Mouse (Mus musculus) liver, embryonic 11.5 days (tissue): ENCODE measurements around the gene Olfr270. TPM values are rescaled to one million over a fixed set of nuclear protein-coding genes. Genes with fewer than 3 reads are reported as not detected.

Experiments used
- ATAC-seq: fragments of 200-750 bp; cut with Nextera tagmentation; replicated peaks from 2 replicates; pipeline ENCODE4 v1.8.0; 2017; ENCODE audit warnings: moderate number of reproducible peaks, mild to moderate bottlenecking, moderate TSS enrichment, moderate library complexity; ENCODE audit not compliant: low FRiP score
- DNase-seq: peaks from one replicate; pipeline ENCODE4 v3.0.0-alpha.2; 2017; ENCODE audit warnings: low spot score
- H3K27ac ChIP-seq: fragments of 300-500 bp; sonication (generic); 2 replicates; pipeline ENCODE4 v1.5.1; 2014; ENCODE audit warnings: mild to moderate bottlenecking, low read depth, low read length, control low read depth
- H3K27me3 ChIP-seq: fragments of 300-500 bp; sonication (generic); replicated peaks from 2 replicates; pipeline ENCODE4 v1.6.1; 2014; ENCODE audit warnings: low read length, mixed read lengths; ENCODE audit not compliant: control insufficient read depth, insufficient read depth
- H3K36me3 ChIP-seq: fragments of 300-500 bp; sonication (generic); 2 replicates; pipeline ENCODE4 v1.6.1; 2014; ENCODE audit warnings: mild to moderate bottlenecking, low read length, moderate library complexity, mixed read lengths; ENCODE audit not compliant: control insufficient read depth, insufficient read depth
- H3K4me1 ChIP-seq: fragments of 300-500 bp; sonication (generic); replicated peaks from 2 replicates; pipeline ENCODE4 v1.6.1; 2014; ENCODE audit warnings: low read length, mixed read lengths; ENCODE audit not compliant: control insufficient read depth, insufficient read depth
- H3K4me2 ChIP-seq: fragments of 300-500 bp; sonication (generic); 2 replicates; pipeline ENCODE4 v1.6.1; 2014; ENCODE audit warnings: mild to moderate bottlenecking, control low read depth, moderate library complexity
- H3K4me3 ChIP-seq: fragments of 300-500 bp; sonication (generic); 2 replicates; pipeline ENCODE4 v1.5.1; 2014; ENCODE audit warnings: low read depth, low read length, control low read depth
- H3K9ac ChIP-seq: fragments of 300-500 bp; sonication (generic); 2 replicates; pipeline ENCODE4 v1.6.1; 2014; ENCODE audit warnings: low read depth, low read length, control low read depth
- H3K9me3 ChIP-seq: fragments of 300-500 bp; sonication (generic); 2 replicates; pipeline ENCODE4 v1.6.1; 2016; ENCODE audit warnings: low read length, inconsistent platforms, mixed read lengths; ENCODE audit not compliant: control insufficient read depth
- WGBS: fragments of 180-500 bp; shearing (Covaris S2); extraction: QIAGEN DNeasy Blood & Tissue Kit; methylation state at CpG from one replicate; pipeline ENCODE4 v1.1.7; 2014; 5-methylcytosine and 5-hydroxymethylcytosine counted together
- polyA plus RNA-seq: library from polyadenylated mRNA; unstranded; fragments of >200 nt; fragmentation: Nextera tagmentation; extraction: Ambion mirVana; gene quantifications from 2 replicates; pipeline ENCODE4 v1.2.1, GENCODE M21; 2014

Olfr270 gene
- polyA plus RNA-seq, 1 experiment from 2014 or later: not detected

- no peaks in the 10 kb centered on the region for H3K4me1 ChIP-seq
- no peak overlapping the region for H3K27ac ChIP-seq
- no peak for ATAC-seq
- no peak for DNase-seq
- H3K9ac ChIP-seq: no peak overlapping the region
- H3K4me2 ChIP-seq: no peak overlapping the region
- no peaks in the 10 kb centered on the region for H3K36me3 ChIP-seq
- H3K4me3 ChIP-seq: no peak overlapping the region
- WGBS: 78% methylated on average over 2 of the region's 2 CpGs
- H3K9me3 ChIP-seq: no peaks in the 10 kb centered on the region
- no peaks in the 10 kb centered on the region for H3K27me3 ChIP-seq
These were observed 21.9 kb downstream of the Olfr270 start for GRCm38 (mm10) chr4:52986266-52986665.

GRCm38 (mm10) chr4:52989248-52989647 is 24.9 kb downstream of the Olfr270 start, which contains the start of gene Nipsnap3a:
Gene Nipsnap3a, plus strand, starts transcription at chr4:52989272.
- H3K36me3 ChIP-seq: no peaks in the 10 kb centered on the region
- no peak within 1 kb of the TSS for H3K4me3 ChIP-seq
- no peaks in the 10 kb centered on the region for H3K27me3 ChIP-seq
- H3K4me1 ChIP-seq: no peaks in the 10 kb centered on the region
- DNase-seq: no peak
- no peak within 1 kb of the TSS for H3K9ac ChIP-seq
- WGBS: 30% methylated on average over 12 of the region's 12 CpGs
- no peak within 1 kb of the TSS for H3K27ac ChIP-seq
- peak within 1 kb of the TSS; percentile 46 for H3K4me2 ChIP-seq
- H3K9me3 ChIP-seq: no peaks in the 10 kb centered on the region
- ATAC-seq: no peak

DNA sequence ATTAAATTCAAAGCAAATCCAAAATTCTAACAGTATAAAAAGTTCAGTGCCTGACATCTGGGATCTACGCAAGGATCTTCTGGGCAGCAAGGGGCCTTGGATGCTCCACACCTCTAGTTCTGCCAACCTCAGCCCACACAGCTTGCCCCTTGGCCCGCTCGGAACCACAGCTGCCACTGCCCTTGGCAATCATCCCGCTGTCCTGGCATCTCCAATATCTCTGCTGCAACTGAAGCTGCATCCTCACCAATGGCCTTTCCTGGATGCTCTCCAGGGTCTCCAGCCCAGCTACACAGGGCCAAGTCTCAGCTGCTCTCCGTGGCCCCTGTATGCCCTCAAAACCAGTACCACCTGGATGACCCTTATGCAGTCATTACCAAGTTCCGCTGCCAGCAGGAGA is 35.1 kb downstream of the Olfr270 start:
- no peaks in the 10 kb centered on the region for H3K36me3 ChIP-seq
- WGBS: 92% methylated on average over 6 of the region's 6 CpGs
- no peaks in the 10 kb centered on the region for H3K4me1 ChIP-seq
- no peak overlapping the region for H3K27ac ChIP-seq
- DNase-seq: no peak
- no peaks in the 10 kb centered on the region for H3K27me3 ChIP-seq
- no peak overlapping the region for H3K4me3 ChIP-seq
- no peak for ATAC-seq
- H3K4me2 ChIP-seq: no peak overlapping the region
- no peak overlapping the region for H3K9ac ChIP-seq
- H3K9me3 ChIP-seq: no peaks in the 10 kb centered on the region

DNA sequence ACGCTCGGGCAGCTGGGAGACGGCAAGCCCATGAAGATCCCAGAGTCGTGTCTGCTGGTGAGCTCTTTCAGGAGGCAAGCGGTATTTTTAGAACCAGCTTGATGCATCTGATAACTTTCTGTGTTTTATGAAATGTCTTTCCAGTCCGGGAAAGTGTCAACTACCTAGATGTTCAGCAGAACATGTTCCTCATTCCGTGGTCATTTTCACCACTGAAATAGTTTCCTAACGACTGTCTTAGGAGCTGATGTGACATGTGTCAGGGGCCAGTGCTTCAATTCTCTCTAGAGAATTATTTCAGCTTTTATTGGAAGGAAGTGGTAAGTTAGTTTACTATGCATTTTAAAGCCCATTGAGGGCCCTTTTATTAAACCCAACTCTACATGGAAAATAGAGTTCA is 35.8 kb downstream of the Olfr270 start:
- no peak for DNase-seq
- Histone ChIP-seq H3K36me3 (no peaks in the 10 kb centered on the region), H3K27ac (no peak overlapping the region), H3K4me1 (no peaks in the 10 kb centered on the region), H3K27me3 (no peaks in the 10 kb centered on the region), H3K4me2 (no peak overlapping the region), H3K4me3 (no peak overlapping the region), H3K9me3 (no peaks in the 10 kb centered on the region), H3K9ac (no peak overlapping the region)
- WGBS: 51% methylated on average over 8 of the region's 8 CpGs
- ATAC-seq: no peak

DNA sequence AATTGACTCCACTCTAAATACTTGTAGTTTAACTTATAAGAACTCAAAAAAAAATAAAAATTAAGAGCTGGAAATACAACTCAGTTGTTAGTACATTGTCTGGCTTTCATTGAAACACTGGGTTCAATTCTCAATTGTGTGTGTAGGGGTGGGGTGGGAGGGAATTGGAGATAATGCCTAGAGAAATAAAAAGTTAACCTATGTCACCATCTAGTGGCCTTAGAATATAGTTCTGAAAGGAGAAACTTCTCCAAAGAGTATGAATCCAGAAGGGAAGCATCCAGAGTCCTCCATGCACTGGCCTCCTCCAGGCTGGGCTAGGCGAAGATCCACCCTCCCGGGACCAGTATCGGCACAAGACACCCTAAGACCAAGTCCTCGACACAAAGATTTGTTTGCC is 44.8 kb downstream of the Olfr270 start:
- Histone ChIP-seq H3K9ac (no peak overlapping the region), H3K36me3 (peaks cover 1% of the 10 kb centered on the region; the same call in 1 of the 2 replicates), H3K27me3 (no peaks in the 10 kb centered on the region), H3K9me3 (no peaks in the 10 kb centered on the region), H3K4me1 (0 out of 2 replicates have a peak, but pooled peaks cover 3% of the 10 kb centered on the region), H3K4me2 (no peak overlapping the region), H3K4me3 (no peak overlapping the region), H3K27ac (no peak overlapping the region)
- DNase-seq (no peak), ATAC-seq (no peak)
- WGBS: 73% methylated on average over 4 of the region's 4 CpGs

- Histone ChIP-seq H3K9me3 (no peaks in the 10 kb centered on the region), H3K4me2 (no peak overlapping the region), H3K4me3 (no peak overlapping the region), H3K27me3 (no peaks in the 10 kb centered on the region), H3K4me1 (0 out of 2 replicates have a peak, but pooled peaks cover 3% of the 10 kb centered on the region), H3K27ac (no peak overlapping the region), H3K36me3 (peaks cover 3% of the 10 kb centered on the region; the same call in 1 of the 2 replicates), H3K9ac (no peak overlapping the region)
- DNase-seq (no peak), ATAC-seq (no peak)
- 88% methylated on average over 4 of the region's 4 CpGs for WGBS
These were observed 45.5 kb downstream of the Olfr270 start for GRCm38 (mm10) chr4:53009871-53010270.

- Histone ChIP-seq H3K4me2 (peak within 1 kb of the TSS; percentile 81), H3K4me3 (peak within 1 kb of the TSS; percentile 77), H3K9ac (peak within 1 kb of the TSS; percentile 76), H3K36me3 (peaks cover 16% of the 10 kb centered on the region), H3K27me3 (no peaks in the 10 kb centered on the region), H3K27ac (peak within 1 kb of the TSS; percentile 78), H3K4me1 (0 out of 2 replicates have a peak, but pooled peaks cover 3% of the 10 kb centered on the region), H3K9me3 (peaks cover 2% of the 10 kb centered on the region; the same call in 1 of the 2 replicates)
- under 1% methylated on average over 63 of the region's 63 CpGs for WGBS
- peak; percentile 95 for ATAC-seq
- peak; percentile 98 for DNase-seq
These were observed 47.5 kb downstream of the Olfr270 start, which contains the start of gene Nipsnap3b for GRCm38 (mm10) chr4:53011732-53012361. Gene Nipsnap3b, plus strand, starts transcription at chr4:53011880.

GRCm38 (mm10) chr4:53014421-53014820 is 50.1 kb downstream of the Olfr270 start:
- no peaks in the 10 kb centered on the region for H3K27me3 ChIP-seq
- peaks cover 27% of the 10 kb centered on the region for H3K36me3 ChIP-seq
- 0 out of 2 replicates have a peak, but pooled peaks cover 3% of the 10 kb centered on the region for H3K4me1 ChIP-seq
- WGBS: 89% methylated on average over 7 of the region's 7 CpGs
- peaks cover 4% of the 10 kb centered on the region; the same call in 1 of the 2 replicates for H3K9me3 ChIP-seq
- no peak overlapping the region for H3K27ac ChIP-seq
- H3K4me2 ChIP-seq: no peak overlapping the region
- no peak for ATAC-seq
- no peak overlapping the region for H3K4me3 ChIP-seq
- H3K9ac ChIP-seq: no peak overlapping the region
- DNase-seq: no peak

GRCm38 (mm10) chr4:53015024-53015423 is 50.7 kb downstream of the Olfr270 start:
- 91% methylated on average over 3 of the region's 3 CpGs for WGBS
- Histone ChIP-seq H3K9me3 (peaks cover 4% of the 10 kb centered on the region; the same call in 1 of the 2 replicates), H3K4me2 (no peak overlapping the region)

More at GRCm38 (mm10) chr4:53015024-53015423, 50.7 kb downstream of the Olfr270 start:
- no peak overlapping the region for H3K9ac ChIP-seq
- peaks cover 31% of the 10 kb centered on the region for H3K36me3 ChIP-seq
- H3K27ac ChIP-seq: no peak overlapping the region
- DNase-seq (no peak), ATAC-seq (no peak)
- no peaks in the 10 kb centered on the region for H3K27me3 ChIP-seq
- 0 out of 2 replicates have a peak, but pooled peaks cover 3% of the 10 kb centered on the region for H3K4me1 ChIP-seq
- H3K4me3 ChIP-seq: no peak overlapping the region
